Mouse (Mus musculus) megakaryocyte, embryonic 14.5 days (primary cell): ENCODE measurements at regions not wholly inside any gene's neighbourhood (a gene's known extent, or its start where the extent isn't known, plus 50 kb on each side); places are given as distances from the start of the nearest gene placed in this dataset.

Source experiments
- FLI1 ChIP-seq: IDR thresholded peaks from 2 replicates; pipeline ENCODE4 v1.6.1; 2012; ENCODE audit warnings: low read length, inconsistent platforms, mixed read lengths
- GATA1 ChIP-seq: IDR thresholded peaks from 3 replicates; pipeline ENCODE4 v1.6.1; 2012; ENCODE audit warnings: mixed read lengths, low read length, inconsistent platforms, borderline replicate concordance

GRCm38 (mm10) chr14:33712458-33712857 lies 123.5 kb downstream of the Ptpn20 start:
- TF ChIP-seq GATA1 (no peak), FLI1 (no peak)
